Mouse (Mus musculus): Measurements from ENCODE around the gene Igfbp4. TPM values are rescaled to one million over a fixed set of nuclear protein-coding genes. Genes with fewer than 3 reads are reported as not detected.

The Igfbp4 gene
- polyA plus RNA-seq, 1 experiment: 274 TPM

GRCm38 (mm10) chr11:99024468-99025134 lies 16.4 kb upstream of the Igfbp4 start:
- Histone ChIP-seq H3K27me3 (ENCODE audit: control insufficient read depth, insufficient read depth, low read length) (no peaks in the 10 kb centered on the region), H3K4me1 (ENCODE audit: control insufficient read depth, insufficient read depth, insufficient read length) (no peaks in the 10 kb centered on the region; the same call in 1 of the 2 replicates), H3K4me3 (ENCODE audit: extremely low read depth, insufficient read depth, insufficient read length) (peak overlapping the region; percentile 58), H3K27ac (ENCODE audit: insufficient read depth, low read length) (no peak overlapping the region), H3K36me3 (ENCODE audit: control insufficient read depth, insufficient read depth, low read length) (no peaks in the 10 kb centered on the region)
- TF ChIP-seq CTCF (IDR thresholded peaks at IDR 0.05; ENCODE audit: extremely low read depth, insufficient read depth, insufficient read length, insufficient replicate concordance) (no peak), POLR2A (IDR thresholded peaks at IDR 0.05; ENCODE audit: low read depth, low read length) (no peak; the same call in 1 of the 2 replicates)
- WGBS: 31% methylated on average over 18 of the region's 18 CpGs
- no peak for DNase-seq (ENCODE audit: low read depth in 1 of 2, low spot score in 2 of 2)

DNA sequence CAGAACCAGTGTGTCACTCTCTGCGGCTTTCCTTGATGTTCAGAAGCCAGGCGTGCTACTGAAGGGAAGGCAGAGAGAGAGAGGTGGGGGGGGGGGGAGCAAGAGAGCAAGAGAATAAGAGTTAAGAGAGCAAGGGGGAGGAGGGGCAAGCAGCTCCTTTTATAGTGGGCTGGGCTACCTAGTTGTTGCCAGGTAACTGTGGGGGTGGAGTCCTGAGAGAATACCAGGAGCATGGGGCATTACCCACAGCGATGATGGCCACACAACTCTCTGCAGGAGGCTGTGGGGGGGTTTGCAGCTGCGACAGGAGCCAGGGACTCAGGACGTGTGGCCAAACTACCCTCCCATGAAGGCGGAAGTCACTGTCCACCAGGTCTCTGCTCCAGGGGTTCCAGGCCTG lies 15.2 kb upstream of the Igfbp4 start:
- no peaks in the 10 kb centered on the region for H3K27me3 ChIP-seq (ENCODE audit: control insufficient read depth, insufficient read depth, low read length)
- no peaks in the 10 kb centered on the region for H3K36me3 ChIP-seq (ENCODE audit: control insufficient read depth, insufficient read depth, low read length)
- no peak overlapping the region for H3K4me3 ChIP-seq (ENCODE audit: extremely low read depth, insufficient read depth, insufficient read length)
- DNase-seq (ENCODE audit: low read depth in 1 of 2, low spot score in 2 of 2): no peak
- no peak for TF ChIP-seq POLR2A (IDR thresholded peaks at IDR 0.05; ENCODE audit: low read depth, low read length)
- TF ChIP-seq CTCF (IDR thresholded peaks at IDR 0.05; ENCODE audit: extremely low read depth, insufficient read depth, insufficient read length, insufficient replicate concordance): no peak
- no peaks in the 10 kb centered on the region; the same call in 1 of the 2 replicates for H3K4me1 ChIP-seq (ENCODE audit: control insufficient read depth, insufficient read depth, insufficient read length)
- 92% methylated on average over 6 of the region's 6 CpGs for WGBS
- no peak overlapping the region for H3K27ac ChIP-seq (ENCODE audit: insufficient read depth, low read length)

- H3K27ac ChIP-seq (ENCODE audit: insufficient read depth, low read length): no peak overlapping the region
- WGBS: 74% methylated on average over 12 of the region's 12 CpGs
- no peak for DNase-seq (ENCODE audit: low read depth in 1 of 2, low spot score in 2 of 2)
- no peaks in the 10 kb centered on the region; the same call in 1 of the 2 replicates for H3K4me1 ChIP-seq (ENCODE audit: control insufficient read depth, insufficient read depth, insufficient read length)
- H3K27me3 ChIP-seq (ENCODE audit: control insufficient read depth, insufficient read depth, low read length): no peaks in the 10 kb centered on the region
- no peak for TF ChIP-seq POLR2A (IDR thresholded peaks at IDR 0.05; ENCODE audit: low read depth, low read length)
- no peak for TF ChIP-seq CTCF (IDR thresholded peaks at IDR 0.05; ENCODE audit: extremely low read depth, insufficient read depth, insufficient read length, insufficient replicate concordance)
- no peaks in the 10 kb centered on the region for H3K36me3 ChIP-seq (ENCODE audit: control insufficient read depth, insufficient read depth, low read length)
- H3K4me3 ChIP-seq (ENCODE audit: extremely low read depth, insufficient read depth, insufficient read length): no peak overlapping the region
These were observed 14.1 kb upstream of the Igfbp4 start for GRCm38 (mm10) chr11:99026899-99027440.

DNA sequence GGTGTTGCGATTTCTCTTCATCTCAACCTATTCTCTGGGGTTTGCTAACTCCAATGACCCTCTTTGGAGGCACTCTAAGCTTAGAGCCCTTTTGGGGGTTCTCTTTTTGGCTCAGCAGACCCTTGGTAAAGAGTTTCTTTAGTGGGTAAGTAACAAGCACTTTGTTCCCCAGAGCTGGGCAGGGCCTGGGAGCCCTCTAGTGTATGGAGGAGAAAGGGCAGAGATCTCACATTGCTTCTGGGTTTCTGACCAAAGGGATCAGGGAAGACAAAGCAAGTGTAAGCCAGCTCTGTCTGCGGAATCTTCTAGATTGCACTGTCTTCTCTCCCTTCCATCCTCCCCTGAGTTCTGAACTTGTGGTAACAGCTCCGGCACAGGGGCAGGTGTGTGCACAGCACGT lies 5.7 kb upstream of the Igfbp4 start:
- Histone ChIP-seq H3K4me1 (ENCODE audit: control insufficient read depth, insufficient read depth, insufficient read length) (peaks cover under 1% of the 10 kb centered on the region; the same call in 1 of the 2 replicates), H3K36me3 (ENCODE audit: control insufficient read depth, insufficient read depth, low read length) (no peaks in the 10 kb centered on the region), H3K27ac (ENCODE audit: insufficient read depth, low read length) (no peak overlapping the region), H3K27me3 (ENCODE audit: control insufficient read depth, insufficient read depth, low read length) (no peaks in the 10 kb centered on the region), H3K4me3 (ENCODE audit: extremely low read depth, insufficient read depth, insufficient read length) (no peak overlapping the region)
- WGBS: 68% methylated on average over 4 of the region's 4 CpGs
- no peak; the same call in 1 of the 2 replicates for TF ChIP-seq CTCF (IDR thresholded peaks at IDR 0.05; ENCODE audit: extremely low read depth, insufficient read depth, insufficient read length, insufficient replicate concordance)
- TF ChIP-seq POLR2A (IDR thresholded peaks at IDR 0.05; ENCODE audit: low read depth, low read length): no peak
- no peak for DNase-seq (ENCODE audit: low read depth in 1 of 2, low spot score in 2 of 2)

GRCm38 (mm10) chr11:99036254-99036653 lies 4.8 kb upstream of the Igfbp4 start:
- 39% methylated on average over 6 of the region's 6 CpGs for WGBS
- H3K4me1 ChIP-seq (ENCODE audit: control insufficient read depth, insufficient read depth, insufficient read length): peaks cover 5% of the 10 kb centered on the region
- no peak for TF ChIP-seq CTCF (IDR thresholded peaks at IDR 0.05; ENCODE audit: extremely low read depth, insufficient read depth, insufficient read length, insufficient replicate concordance)
- no peak for TF ChIP-seq POLR2A (IDR thresholded peaks at IDR 0.05; ENCODE audit: low read depth, low read length)
- peaks cover 6% of the 10 kb centered on the region for H3K27me3 ChIP-seq (ENCODE audit: control insufficient read depth, insufficient read depth, low read length)
- no peak overlapping the region for H3K4me3 ChIP-seq (ENCODE audit: extremely low read depth, insufficient read depth, insufficient read length)
- no peak for DNase-seq (ENCODE audit: low read depth in 1 of 2, low spot score in 2 of 2)
- H3K36me3 ChIP-seq (ENCODE audit: control insufficient read depth, insufficient read depth, low read length): no peaks in the 10 kb centered on the region
- H3K27ac ChIP-seq (ENCODE audit: insufficient read depth, low read length): no peak overlapping the region

DNA sequence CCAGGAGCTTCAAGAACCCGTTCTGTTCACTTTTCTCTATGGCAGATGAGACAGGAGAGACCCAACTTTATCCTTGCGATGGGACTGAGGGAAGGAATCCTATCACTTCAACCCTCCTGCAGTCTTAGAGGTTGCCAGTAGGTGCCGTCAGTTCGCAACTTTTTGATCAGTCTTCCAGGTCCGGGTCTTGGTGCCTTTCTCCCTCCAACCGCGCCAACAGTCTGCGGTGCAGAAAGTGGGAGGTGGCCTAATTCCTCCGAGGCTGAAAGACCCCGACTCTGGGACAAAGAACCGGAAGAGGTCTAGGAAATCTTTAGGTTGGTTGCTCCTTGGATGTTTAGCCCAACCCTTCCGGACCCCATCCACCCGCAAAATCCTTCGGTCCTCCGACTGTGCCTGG lies 1.3 kb upstream of the Igfbp4 start:
- WGBS: under 1% methylated on average over 15 of the region's 15 CpGs
- no peak for TF ChIP-seq POLR2A (IDR thresholded peaks at IDR 0.05; ENCODE audit: low read depth, low read length)
- TF ChIP-seq CTCF (IDR thresholded peaks at IDR 0.05; ENCODE audit: extremely low read depth, insufficient read depth, insufficient read length, insufficient replicate concordance): peak; percentile 78; the same call in 1 of the 2 replicates
- Histone ChIP-seq H3K27me3 (ENCODE audit: control insufficient read depth, insufficient read depth, low read length) (peaks cover 10% of the 10 kb centered on the region), H3K4me1 (ENCODE audit: control insufficient read depth, insufficient read depth, insufficient read length) (peaks cover 19% of the 10 kb centered on the region), H3K27ac (ENCODE audit: insufficient read depth, low read length) (no peak overlapping the region), H3K4me3 (ENCODE audit: extremely low read depth, insufficient read depth, insufficient read length) (peak overlapping the region; percentile 33; the same call in 1 of the 2 replicates), H3K36me3 (ENCODE audit: control insufficient read depth, insufficient read depth, low read length) (no peaks in the 10 kb centered on the region)
- peak; percentile 40 to 71 for DNase-seq (ENCODE audit: low read depth in 1 of 2, low spot score in 2 of 2)
